Mouse (Mus musculus) urinary bladder, postnatal 10 days (tissue): ENCODE measurements around the gene Fpgt.
A peak's percentile ranks its signal among the peaks of the same experiment; 100 is the strongest.

Source experiments
- DNase-seq: peaks from one replicate; pipeline ENCODE4 v3.0.0; 2022; ENCODE audit warnings: low spot score

Fpgt gene

GRCm38 (mm10) chr3:155093116-155093956 lies at the start of gene Fpgt, which contains the start of gene Lrriq3:
Fpgt (minus strand) TSS chr3:155093403.
Lrriq3 (plus strand) TSS chr3:155093434.
- peak; percentile 45 for DNase-seq

GRCm38 (mm10) chr3:155141047-155141446 lies 47.8 kb upstream of the Fpgt start:
- DNase-seq, result no peak

- no peak for DNase-seq
Measured at GRCm38 (mm10) chr3:155137737-155138136, 44.5 kb upstream of the Fpgt start.

GRCm38 (mm10) chr3:155105957-155106356 lies 12.8 kb upstream of the Fpgt start:
- DNase-seq, result no peak

- DNase-seq, result no peak
Measured at GRCm38 (mm10) chr3:155099266-155099665, 6.1 kb upstream of the Fpgt start.

GRCm38 (mm10) chr3:155092081-155092480 lies 1.1 kb downstream of the Fpgt start:
- no peak for DNase-seq

GRCm38 (mm10) chr3:155077908-155078307 lies 15.3 kb downstream of the Fpgt start:
- DNase-seq, result no peak

GRCm38 (mm10) chr3:155059449-155059822 lies 33.8 kb downstream of the Fpgt start:
- DNase-seq, result no peak

GRCm38 (mm10) chr3:155058800-155059448 lies 34.3 kb downstream of the Fpgt start:
- no peak for DNase-seq

- DNase-seq, result no peak
Measured at GRCm38 (mm10) chr3:155057566-155057965, 35.6 kb downstream of the Fpgt start.

GRCm38 (mm10) chr3:155056606-155057005 lies 36.6 kb downstream of the Fpgt start:
- DNase-seq, result no peak

- no peak for DNase-seq
Measured at GRCm38 (mm10) chr3:155055231-155055916, 37.8 kb downstream of the Fpgt start, which contains the start of gene Tnni3k. Tnni3k (minus strand) TSS chr3:155055407.

- no peak for DNase-seq
Measured at GRCm38 (mm10) chr3:155053189-155053588, 40.0 kb downstream of the Fpgt start.

GRCm38 (mm10) chr3:155052021-155052420 lies 41.2 kb downstream of the Fpgt start:
- DNase-seq, result no peak

- DNase-seq, result no peak
Measured at GRCm38 (mm10) chr3:155039012-155039836, 54.0 kb downstream of the Fpgt start.
